Mouse (Mus musculus) stomach, embryonic 14.5 days (tissue): ENCODE results near the gene Ripor1. TPM values are rescaled to one million over a fixed set of nuclear protein-coding genes. Genes with fewer than 3 reads are reported as not detected.
A peak's percentile ranks its signal among the peaks of the same experiment; 100 is the strongest.
"Not testable (repeated sequence)": the region's sequence is repeated elsewhere in the genome, so short reads cannot be mapped to it uniquely, and the experiment has no call there.

Source experiments
- ATAC-seq: fragments of 200-750 bp; cut with Nextera tagmentation; 2 replicates; pipeline ENCODE4 v1.8.0; 2017; ENCODE audit warnings: low read depth, moderate TSS enrichment; ENCODE audit not compliant: insufficient number of reproducible peaks, insufficient read depth, low FRiP score
- H3K27ac ChIP-seq: fragments of 300-500 bp; sonication (generic); 2 replicates; pipeline ENCODE4 v1.5.1; 2014; ENCODE audit warnings: mild to moderate bottlenecking, low read length, moderate library complexity, mixed read lengths
- H3K27me3 ChIP-seq: fragments of 300-500 bp; sonication (generic); 2 replicates; pipeline ENCODE4 v1.6.1; 2014; ENCODE audit warnings: low read length, control low read depth, mixed read lengths; ENCODE audit not compliant: control insufficient read depth, insufficient read depth
- H3K36me3 ChIP-seq: fragments of 300-500 bp; sonication (generic); 2 replicates; pipeline ENCODE4 v1.6.1; 2014; ENCODE audit warnings: mild to moderate bottlenecking, control low read depth, low read length, moderate library complexity, mixed read lengths; ENCODE audit not compliant: control insufficient read depth, insufficient read depth
- H3K4me1 ChIP-seq: fragments of 300-500 bp; sonication (generic); 2 replicates; pipeline ENCODE4 v1.6.1; 2014; ENCODE audit warnings: low read length, control low read depth, mixed read lengths; ENCODE audit not compliant: control insufficient read depth, insufficient read depth
- H3K4me2 ChIP-seq: fragments of 300-500 bp; sonication (generic); replicated peaks from 2 replicates; pipeline ENCODE4 v1.6.1; 2014; ENCODE audit warnings: low read depth, low read length, control low read depth
- H3K4me3 ChIP-seq: fragments of 300-500 bp; sonication (generic); 2 replicates; pipeline ENCODE4 v1.5.1; 2014; ENCODE audit warnings: low read depth, low read length, control low read depth
- H3K9ac ChIP-seq: fragments of 300-500 bp; sonication (generic); replicated peaks from 2 replicates; pipeline ENCODE4 v1.6.1; 2014; ENCODE audit warnings: low read depth, mild to moderate bottlenecking, control low read depth, low read length, moderate library complexity, mixed read lengths
- H3K9me3 ChIP-seq: fragments of 300-500 bp; sonication (generic); 2 replicates; pipeline ENCODE4 v1.6.1; 2016; ENCODE audit warnings: low read depth, low read length, control low read depth; ENCODE audit not compliant: control insufficient read depth
- WGBS: fragments of 180-500 bp; shearing (Covaris S2); extraction: QIAGEN DNeasy Blood & Tissue Kit; methylation state at CpG from one replicate; pipeline ENCODE4 v1.1.7; 2014; 5-methylcytosine and 5-hydroxymethylcytosine counted together
- polyA plus RNA-seq: library from polyadenylated mRNA; unstranded; fragments of >200 nt; fragmentation: Nextera tagmentation; extraction: Ambion mirVana; gene quantifications from 2 replicates; pipeline ENCODE4 v1.2.1, GENCODE M21; 2014

Gene Ripor1
- polyA plus RNA-seq, 1 experiment from 2014 or later, result 20.8 TPM

DNA sequence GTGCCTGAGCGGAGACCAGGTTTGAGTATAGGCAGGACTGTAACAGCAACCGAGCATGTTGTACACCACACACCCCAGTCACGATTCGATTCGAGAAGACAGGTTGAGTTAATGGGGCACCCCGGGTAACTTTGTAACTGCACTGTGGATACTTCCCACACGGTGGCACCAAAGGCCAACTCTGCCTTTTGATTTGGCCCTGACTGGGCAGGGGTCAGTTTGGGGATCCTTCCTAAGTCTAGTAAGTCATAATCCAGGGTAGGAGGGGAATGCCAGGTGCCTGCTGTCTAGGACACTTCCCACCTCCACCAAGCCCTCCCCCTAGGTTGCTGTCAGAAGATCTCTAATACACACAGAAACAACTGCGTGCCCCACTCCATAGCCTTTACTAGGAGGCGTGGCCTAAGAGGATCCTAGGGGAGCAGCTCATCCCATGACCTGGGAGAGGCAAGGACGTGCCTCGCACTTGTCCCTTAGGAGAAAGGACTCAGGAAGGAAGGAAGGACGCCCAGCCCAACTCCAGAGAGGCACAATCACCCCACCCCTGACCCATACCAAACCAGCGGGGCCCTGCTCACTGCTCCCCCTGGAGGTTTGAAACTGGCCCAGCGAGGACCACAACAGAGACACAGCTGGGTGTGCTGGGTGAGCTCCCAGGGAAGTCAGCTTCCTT is 8.6 kb upstream of the Ripor1 start:
- Histone ChIP-seq H3K9me3 (no peaks in the 10 kb centered on the region), H3K27me3 (no peaks in the 10 kb centered on the region), H3K9ac (no peak overlapping the region), H3K27ac (no peak overlapping the region), H3K36me3 (no peaks in the 10 kb centered on the region), H3K4me3 (no peak overlapping the region), H3K4me2 (peak overlapping the region; percentile 19; the same call in 1 of the 2 replicates), H3K4me1 (peaks cover 6% of the 10 kb centered on the region; the same call in 1 of the 2 replicates)
- WGBS, result 7% methylated on average over 14 of the region's 14 CpGs
- ATAC-seq, result peak; percentile 54

DNA sequence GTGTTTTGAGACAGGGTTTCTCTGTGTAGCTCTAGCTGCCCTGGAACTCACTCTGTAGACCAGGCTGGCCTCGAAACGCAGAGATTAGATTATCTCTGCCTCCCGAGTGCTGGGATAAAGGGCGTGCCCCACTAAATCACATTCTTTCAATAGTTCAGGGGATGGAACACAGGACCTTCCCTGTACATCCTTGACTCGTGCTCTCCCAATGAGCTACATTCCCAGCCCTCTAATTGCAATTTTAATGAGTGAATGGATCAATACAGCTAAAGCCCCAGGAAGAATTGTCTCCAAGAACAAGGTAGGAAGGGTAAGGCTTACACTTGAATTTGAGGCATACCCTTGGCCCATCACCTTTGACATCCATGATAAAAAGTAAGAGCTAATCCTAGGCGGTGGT is 6.3 kb upstream of the Ripor1 start:
- H3K27ac ChIP-seq, result no peak overlapping the region
- no peaks in the 10 kb centered on the region for H3K36me3 ChIP-seq
- H3K9ac ChIP-seq, result no peak overlapping the region
- H3K9me3 ChIP-seq, result no peaks in the 10 kb centered on the region
- H3K4me1 ChIP-seq, result peaks cover 6% of the 10 kb centered on the region; the same call in 1 of the 2 replicates
- no peak overlapping the region for H3K4me2 ChIP-seq
- no peaks in the 10 kb centered on the region for H3K27me3 ChIP-seq
- 74% methylated on average over 6 of the region's 6 CpGs for WGBS
- H3K4me3 ChIP-seq, result no peak overlapping the region
- no peak for ATAC-seq

DNA sequence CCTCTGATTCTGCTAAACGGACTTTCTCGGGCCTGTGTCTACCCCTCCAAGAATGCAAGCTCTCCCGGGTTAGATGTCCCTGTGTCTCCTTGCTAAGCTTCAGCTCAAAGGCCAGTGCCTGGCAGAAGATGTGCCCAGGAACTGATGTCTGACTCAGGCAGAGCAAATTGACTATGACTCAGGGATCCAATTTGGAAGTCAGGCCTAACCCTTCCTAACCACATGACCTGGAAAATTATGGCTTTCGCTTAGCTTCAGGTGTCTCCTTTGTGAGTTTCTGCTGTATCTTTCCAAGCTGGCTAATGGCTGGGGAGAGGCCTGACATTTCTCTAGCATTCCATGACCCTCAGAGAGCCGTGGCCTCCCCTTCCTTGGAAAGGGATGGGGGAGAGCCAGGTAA is 3.8 kb upstream of the Ripor1 start:
- Histone ChIP-seq H3K4me1 (peaks cover 5% of the 10 kb centered on the region; the same call in 1 of the 2 replicates), H3K9me3 (no peaks in the 10 kb centered on the region), H3K36me3 (no peaks in the 10 kb centered on the region), H3K4me3 (no peak overlapping the region), H3K27me3 (no peaks in the 10 kb centered on the region), H3K27ac (no peak overlapping the region), H3K9ac (no peak overlapping the region), H3K4me2 (no peak overlapping the region)
- no peak for ATAC-seq
- 72% methylated on average over 5 of the region's 5 CpGs for WGBS

- WGBS, result 70% methylated on average over 3 of the region's 3 CpGs
- not testable (repeated sequence) for H3K4me2 ChIP-seq, H3K4me3 ChIP-seq, H3K36me3 ChIP-seq, H3K27ac ChIP-seq, H3K9ac ChIP-seq, H3K27me3 ChIP-seq, ATAC-seq, H3K9me3 ChIP-seq
- H3K4me1 ChIP-seq, result peaks cover 14% of the 10 kb centered on the region
Observed at GRCm38 (mm10) chr8:105602540-105602939, 2.5 kb upstream of the Ripor1 start.

GRCm38 (mm10) chr8:105605491-105606188 is 585 bp downstream of the Ripor1 start:
- peak overlapping the region; percentile 88 for H3K27ac ChIP-seq

GRCm38 (mm10) chr8:105606189-105607023 is 1.4 kb downstream of the Ripor1 start:
- Histone ChIP-seq H3K9ac (peak overlapping the region; percentile 31; the same call in 1 of the 2 replicates), H3K4me2 (peak overlapping the region; percentile 91), H3K27ac (peak overlapping the region; percentile 88), H3K36me3 (no peaks in the 10 kb centered on the region), H3K27me3 (no peaks in the 10 kb centered on the region), H3K4me1 (peaks cover 17% of the 10 kb centered on the region), H3K4me3 (peak overlapping the region; percentile 68), H3K9me3 (no peaks in the 10 kb centered on the region)
- 1% methylated on average over 30 of the region's 30 CpGs for whole genome bisulfite sequencing
- ATAC-seq, result peak; percentile 67

More at GRCm38 (mm10) chr8:105605491-105606188, 585 bp downstream of the Ripor1 start:
- ATAC-seq, result peak; percentile 29; the same call in 1 of the 2 replicates
- Histone ChIP-seq H3K4me1 (peaks cover 17% of the 10 kb centered on the region), H3K4me3 (peak overlapping the region; percentile 68), H3K4me2 (peak overlapping the region; percentile 91), H3K27me3 (no peaks in the 10 kb centered on the region), H3K36me3 (no peaks in the 10 kb centered on the region), H3K9me3 (no peaks in the 10 kb centered on the region), H3K9ac (peak overlapping the region; percentile 79)
- under 1% methylated on average over 37 of the region's 39 CpGs for WGBS

- Histone ChIP-seq H3K36me3 (no peaks in the 10 kb centered on the region), H3K4me2 (peak overlapping the region; percentile 91), H3K27ac (peak overlapping the region; percentile 88; the same call in 1 of the 2 replicates), H3K4me3 (peak overlapping the region; percentile 68), H3K9ac (0 out of 2 replicates have a peak overlapping the region, but pooled peaks have one; percentile 31), H3K4me1 (peaks cover 17% of the 10 kb centered on the region), H3K9me3 (no peaks in the 10 kb centered on the region), H3K27me3 (0 out of 2 replicates have a peak, but pooled peaks cover 4% of the 10 kb centered on the region)
- 5% methylated on average over 10 of the region's 10 CpGs for WGBS
- ATAC-seq, result no peak
Observed at GRCm38 (mm10) chr8:105607062-105607461, 2.0 kb downstream of the Ripor1 start.

DNA sequence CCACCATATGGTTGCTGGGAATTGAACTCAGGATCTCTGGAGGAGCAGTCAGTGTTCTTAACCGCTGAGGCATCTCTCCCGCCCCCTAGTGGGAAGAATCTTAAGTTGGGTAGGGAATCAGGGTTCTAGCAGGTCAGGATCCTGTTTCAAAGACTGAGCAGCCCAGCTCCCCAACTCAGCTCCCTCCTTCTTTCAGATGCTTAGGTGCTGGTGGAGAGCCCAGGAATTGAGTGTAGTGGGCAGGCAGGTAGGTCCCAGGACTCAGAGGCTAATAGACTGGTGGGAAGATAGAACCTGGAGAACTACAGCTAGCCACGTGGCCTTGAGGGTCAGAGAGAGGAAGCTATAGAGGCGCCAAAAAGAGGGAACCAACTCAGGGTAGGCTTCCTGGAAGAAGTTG is 2.6 kb downstream of the Ripor1 start:
- Histone ChIP-seq H3K27ac (no peak overlapping the region), H3K4me1 (peaks cover 17% of the 10 kb centered on the region), H3K4me3 (no peak overlapping the region), H3K27me3 (0 out of 2 replicates have a peak, but pooled peaks cover 4% of the 10 kb centered on the region), H3K4me2 (peak overlapping the region; percentile 91; the same call in 1 of the 2 replicates), H3K36me3 (no peaks in the 10 kb centered on the region), H3K9me3 (no peaks in the 10 kb centered on the region), H3K9ac (no peak overlapping the region)
- WGBS, result 34% methylated on average over 4 of the region's 4 CpGs
- no peak for ATAC-seq
